Mouse (Mus musculus) Patski (cell line): ENCODE results near the gene Thnsl1. TPM values are rescaled to one million over a fixed set of nuclear protein-coding genes. Genes with fewer than 3 reads are reported as not detected.

ENCODE experiments used
- ATAC-seq: fragments of 100-300 bp; one replicate; pipeline ENCODE4 v1.8.0; 2021
- CTCF ChIA-PET: fragments of 350-600 bp; sonication (Branson Sonifier 250); formaldehyde crosslinking; loops from one replicate; lab custom pipeline; 2022; ENCODE audit warnings: inconsistent platforms; lab: Charles Lee
- POLR2A ChIA-PET: fragments of 350-600 bp; sonication (Branson Sonifier 250); formaldehyde crosslinking; loops from one replicate; lab custom pipeline; 2022; ENCODE audit warnings: antibody characterized with exemption, inconsistent platforms; lab: Charles Lee
- DNase-seq: peaks from one replicate; pipeline ENCODE4 v3.0.0-alpha.2; 2011; ENCODE audit warnings: low read depth, low spot score
- H3K27me3 ChIP-seq: fragments of 371-371 bp; one replicate; pipeline ENCODE4 v1.5.1; 2021
- CTCF ChIP-seq: fragments of 100-300 bp; IDR thresholded peaks from one replicate; pipeline ENCODE4 v1.5.1; 2021
- in situ Hi-C: fragments of 300-500 bp; cut with MboI; formaldehyde crosslinking; loops from 3 replicates; pipeline ENCODE4 v1.11.1; 2018; ENCODE audit warnings: low pct_unique_long_range_greater_than_20kb, mixed read lengths
- polyA plus RNA-seq: library from polyadenylated mRNA; unstranded; gene quantifications from one replicate; pipeline ENCODE4 v1.2.3, GENCODE M21; 2021

Thnsl1 gene
- 10.0 TPM for polyA plus RNA-seq

GRCm38 (mm10) chr2:21204912-21205830 lies at the start of gene Thnsl1, which contains the start of gene Enkur:
Thnsl1 (plus strand) TSS chr2:21205724.
Enkur (minus strand) TSS chr2:21205365.
- peak; percentile 92 for DNase-seq
- no peaks in the 10 kb centered on the region for H3K27me3 ChIP-seq
- POLR2A ChIA-PET, result no interaction called here
- CTCF ChIA-PET, result interaction anchor here (0.9 kb wide), 1 partner anchor 322 kb away, joined by 4 read pairs; no protein-coding TSS in a partner anchor
- in situ Hi-C loops, result no loop called here
- ATAC-seq, result peak; percentile 97
- TF ChIP-seq CTCF, result no peak

DNA sequence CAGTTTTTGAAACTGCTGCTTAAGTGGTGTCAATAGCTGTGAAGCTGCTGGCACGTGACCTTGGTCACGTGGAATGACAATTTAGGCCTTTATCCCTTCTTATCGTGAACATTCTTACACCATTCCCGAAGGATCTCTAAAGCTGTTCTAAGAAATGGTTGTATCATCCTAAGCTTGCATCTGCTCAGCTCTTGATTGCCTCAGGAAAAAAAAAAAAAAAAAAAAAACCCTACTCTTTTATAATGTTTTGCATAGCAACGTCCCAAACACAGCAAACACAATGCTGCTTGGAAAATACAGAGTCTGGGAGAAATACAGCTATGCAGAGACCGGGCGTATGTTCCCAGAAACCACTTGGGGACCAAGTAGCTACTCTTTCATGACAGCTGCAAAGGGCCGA lies 41.2 kb upstream of the Thnsl1 start:
- no peak for TF ChIP-seq CTCF
- H3K27me3 ChIP-seq, result no peaks in the 10 kb centered on the region
- POLR2A ChIA-PET, result interaction anchor here (0.6 kb wide), 1 partner anchor 140 kb away, joined by 3 read pairs; no protein-coding TSS in a partner anchor
- in situ Hi-C loops, result no loop called here
- CTCF ChIA-PET, result no interaction called here
- ATAC-seq, result no peak
- no peak for DNase-seq

DNA sequence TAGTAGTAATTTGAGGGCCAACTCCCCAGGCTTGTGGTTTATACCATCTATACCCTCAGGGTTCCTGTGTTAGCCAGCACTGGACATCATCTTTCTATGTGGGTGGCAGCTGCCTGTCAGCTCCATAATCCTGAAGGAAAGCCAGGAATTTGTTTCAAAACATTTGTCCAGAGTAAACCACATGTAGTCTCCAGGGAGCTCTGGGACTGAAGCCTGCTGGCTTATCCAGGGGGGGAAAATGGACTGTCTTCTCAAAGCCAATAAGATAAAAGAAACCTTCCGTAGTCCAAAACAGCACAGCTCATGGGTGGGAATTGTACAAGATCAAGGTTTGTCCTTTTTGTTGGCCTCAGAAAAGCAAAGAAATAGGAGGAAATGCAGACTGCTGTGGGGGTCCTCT lies 37.6 kb upstream of the Thnsl1 start:
- in situ Hi-C loops, result no loop called here
- no peak for ATAC-seq
- DNase-seq, result no peak
- ChIA-PET CTCF (no interaction called here), POLR2A (no interaction called here)
- no peak for TF ChIP-seq CTCF
- no peaks in the 10 kb centered on the region for H3K27me3 ChIP-seq

GRCm38 (mm10) chr2:21172797-21173196 lies 32.7 kb upstream of the Thnsl1 start:
- ATAC-seq (no peak), DNase-seq (no peak)
- TF ChIP-seq CTCF, result no peak
- CTCF ChIA-PET, result interaction anchor here (1.0 to 1.7 kb wide), 2 partner anchors 15 to 22 kb away, joined by 3 to 5 read pairs; no protein-coding TSS in a partner anchor
- no peaks in the 10 kb centered on the region for H3K27me3 ChIP-seq
- in situ Hi-C loops, result no loop called here
- POLR2A ChIA-PET, result no interaction called here

- ChIA-PET CTCF (interaction anchor here (0.9 to 1.0 kb wide), 2 partner anchors 21 to 280 kb away, joined by 3 read pairs; no protein-coding TSS in a partner anchor), POLR2A (no interaction called here)
- in situ Hi-C loops, result no loop called here
These were observed 26.4 kb upstream of the Thnsl1 start for GRCm38 (mm10) chr2:21179136-21179535.

GRCm38 (mm10) chr2:21182811-21183210 lies 22.7 kb upstream of the Thnsl1 start:
- DNase-seq, result no peak
- TF ChIP-seq CTCF, result no peak
- H3K27me3 ChIP-seq, result no peaks in the 10 kb centered on the region
- peak; percentile 88 for ATAC-seq
- POLR2A ChIA-PET, result no interaction called here
- CTCF ChIA-PET, result interaction anchor here (1.3 to 2.6 kb wide), 4 partner anchors 9 to 283 kb away, joined by 3 to 9 read pairs (median 4); no protein-coding TSS in a partner anchor
- in situ Hi-C loops, result loop anchor here (5.0 kb wide), 1 partner anchor 201 kb away; no protein-coding TSS in a partner anchor

More at GRCm38 (mm10) chr2:21179136-21179535, 26.4 kb upstream of the Thnsl1 start:
- TF ChIP-seq CTCF, result no peak
- no peaks in the 10 kb centered on the region for H3K27me3 ChIP-seq
- no peak for DNase-seq
- no peak for ATAC-seq

GRCm38 (mm10) chr2:21187576-21187975 lies 17.9 kb upstream of the Thnsl1 start:
- ChIA-PET POLR2A (no interaction called here), CTCF (interaction anchor here (0.7 to 5.1 kb wide), 17 partner anchors 9 to 662 kb away, joined by 3 to 62 read pairs (median 4); no protein-coding TSS in a partner anchor)
- in situ Hi-C loops, result loop anchor here (5.0 kb wide), 1 partner anchor 290 kb away; no protein-coding TSS in a partner anchor
- peak; percentile 83 for TF ChIP-seq CTCF
- DNase-seq (no peak), ATAC-seq (no peak)
- no peaks in the 10 kb centered on the region for H3K27me3 ChIP-seq

GRCm38 (mm10) chr2:21188610-21189009 lies 16.9 kb upstream of the Thnsl1 start:
- DNase-seq (no peak), ATAC-seq (no peak)
- in situ Hi-C loops, result loop anchor here (5.0 kb wide), 1 partner anchor 291 kb away; no protein-coding TSS in a partner anchor
- peak; percentile 14 for TF ChIP-seq CTCF
- ChIA-PET POLR2A (interaction anchor here (0.6 kb wide), 1 partner anchor 222 kb away, joined by 5 read pairs; no protein-coding TSS in a partner anchor), CTCF (interaction anchor here (1.0 to 5.1 kb wide), 11 partner anchors 17 to 663 kb away, joined by 3 to 62 read pairs (median 5); no protein-coding TSS in a partner anchor)
- H3K27me3 ChIP-seq, result no peaks in the 10 kb centered on the region

DNA sequence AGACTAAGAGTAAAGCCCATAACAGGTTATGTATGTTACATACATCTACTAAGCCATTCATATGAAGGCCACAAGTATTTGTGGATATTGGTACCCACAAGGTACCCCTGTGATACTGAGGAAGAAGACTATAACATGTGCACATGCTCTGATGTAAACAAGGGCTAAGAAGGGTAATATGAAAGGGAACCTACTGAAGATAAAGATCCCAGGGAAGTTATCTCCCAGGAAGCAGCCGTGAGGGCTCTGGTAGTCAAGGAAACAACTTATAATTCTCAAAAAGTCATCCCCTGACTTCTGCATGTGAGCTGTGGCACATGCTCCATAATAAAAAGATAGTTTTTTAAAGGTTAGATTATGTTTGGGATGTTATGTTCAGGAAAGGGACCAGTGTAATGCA lies 14.3 kb upstream of the Thnsl1 start:
- no peak for DNase-seq
- ChIA-PET CTCF (interaction anchor here (1.0 to 1.4 kb wide), 3 partner anchors 8 to 293 kb away, joined by 3 to 4 read pairs (median 3); no protein-coding TSS in a partner anchor), POLR2A (no interaction called here)
- H3K27me3 ChIP-seq, result no peaks in the 10 kb centered on the region
- in situ Hi-C loops, result no loop called here
- TF ChIP-seq CTCF, result no peak
- ATAC-seq, result no peak

- no peak for TF ChIP-seq CTCF
- CTCF ChIA-PET, result no interaction called here
- POLR2A ChIA-PET, result no interaction called here
- DNase-seq, result no peak
- in situ Hi-C loops, result no loop called here
- H3K27me3 ChIP-seq, result no peaks in the 10 kb centered on the region
- ATAC-seq, result no peak
These were observed 10.3 kb upstream of the Thnsl1 start for GRCm38 (mm10) chr2:21195233-21195632.
